Mouse (Mus musculus) heart, adult 8-10 months (tissue): ENCODE measurements at regions not wholly inside any gene's neighbourhood (a gene's known extent, or its start where the extent isn't known, plus 50 kb on each side); places are given as distances from the start of the nearest gene placed in this dataset.
"Not testable (repeated sequence)": the region's sequence is repeated elsewhere in the genome, so short reads cannot be mapped to it uniquely, and the experiment has no call there.

ENCODE experiments used
- DNase-seq: peaks from one replicate; pipeline ENCODE4 v3.0.0; 2022; ENCODE audit warnings: low spot score

DNA sequence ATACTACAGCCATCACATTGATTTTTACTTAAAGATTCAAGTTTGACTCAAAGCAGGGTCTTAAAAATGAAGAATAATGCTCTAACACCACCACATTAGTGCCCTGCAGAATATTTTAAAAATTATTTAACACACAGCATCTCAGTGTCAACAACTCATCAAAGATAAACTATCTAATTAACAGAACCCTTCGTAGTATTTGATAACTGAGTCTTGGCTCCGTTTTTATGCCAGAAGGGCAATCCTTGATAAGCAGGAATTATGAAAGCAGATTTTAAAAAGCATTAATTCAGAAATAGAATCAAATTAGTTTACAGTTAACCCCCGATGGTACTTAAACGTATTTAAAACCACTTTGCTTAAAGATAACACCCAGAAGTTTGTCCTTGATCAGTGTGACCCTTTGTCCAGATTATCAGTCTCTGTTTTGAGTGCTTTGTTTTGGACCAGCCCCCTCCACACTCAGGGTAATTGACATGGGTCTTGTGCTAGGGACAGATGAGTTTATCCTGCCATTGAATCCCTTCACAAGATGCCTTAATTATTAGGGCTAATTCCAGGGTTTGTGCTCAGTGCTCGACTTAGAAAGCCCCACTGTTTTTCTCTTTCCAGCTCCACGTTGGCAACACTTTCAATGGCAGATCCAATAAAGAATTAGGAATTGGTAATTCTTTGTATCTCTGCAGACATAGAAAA lies 69.4 kb upstream of the Dph6 start:
- no peak for DNase-seq

DNA sequence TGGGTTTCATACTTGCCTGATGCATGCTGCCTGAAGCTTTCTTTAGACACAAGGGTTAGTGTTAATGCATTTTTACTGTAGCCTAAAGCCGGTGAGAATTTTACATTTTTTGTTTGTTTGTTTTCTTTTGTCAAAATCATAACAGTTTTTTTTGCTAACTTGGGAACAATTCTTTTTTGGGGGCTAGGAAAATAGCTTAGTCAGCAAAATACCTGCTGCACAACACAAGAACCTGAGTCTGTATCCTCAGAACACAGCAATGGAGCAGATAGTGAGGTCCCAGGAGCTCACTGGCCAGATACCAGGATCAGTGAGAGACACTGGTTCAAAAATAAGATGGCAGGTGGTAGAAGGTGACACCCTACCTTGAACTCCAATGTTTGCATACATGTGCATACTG lies 72.4 kb upstream of the Dph6 start:
- DNase-seq: no peak

DNA sequence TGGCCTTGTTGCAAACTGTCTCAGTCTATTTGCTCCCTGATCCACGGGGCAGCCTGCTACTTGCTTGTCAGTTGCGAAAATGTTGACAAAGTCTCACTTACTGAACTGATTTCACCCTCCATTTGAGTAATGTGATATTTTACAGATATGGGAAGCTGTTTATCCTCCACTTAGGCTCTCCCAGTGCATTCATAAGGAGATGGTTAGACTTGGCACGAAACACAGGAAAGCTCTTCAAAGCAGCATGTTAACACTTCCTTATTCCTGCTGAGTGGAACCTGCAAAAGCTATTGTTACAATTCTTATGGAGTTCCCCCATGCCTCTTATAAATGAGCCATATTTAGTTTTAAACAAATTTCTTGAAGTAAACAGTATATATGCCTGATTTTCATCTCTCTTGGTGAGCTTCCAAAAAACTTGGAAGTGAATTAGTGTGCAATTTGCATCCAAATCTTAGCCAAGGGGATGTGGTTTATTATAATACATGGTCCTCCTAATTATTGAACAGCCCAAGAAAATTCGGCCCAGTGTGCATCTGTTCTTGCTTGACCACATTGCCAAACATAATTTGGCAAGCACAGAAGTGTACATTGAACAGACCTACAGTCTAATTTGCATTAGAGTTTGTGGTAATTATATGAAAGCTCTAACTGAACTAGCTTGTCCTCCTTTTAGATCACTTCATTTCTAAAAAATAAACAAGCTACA lies 80.3 kb upstream of the Dph6 start:
- DNase-seq: peak; percentile 4

DNA sequence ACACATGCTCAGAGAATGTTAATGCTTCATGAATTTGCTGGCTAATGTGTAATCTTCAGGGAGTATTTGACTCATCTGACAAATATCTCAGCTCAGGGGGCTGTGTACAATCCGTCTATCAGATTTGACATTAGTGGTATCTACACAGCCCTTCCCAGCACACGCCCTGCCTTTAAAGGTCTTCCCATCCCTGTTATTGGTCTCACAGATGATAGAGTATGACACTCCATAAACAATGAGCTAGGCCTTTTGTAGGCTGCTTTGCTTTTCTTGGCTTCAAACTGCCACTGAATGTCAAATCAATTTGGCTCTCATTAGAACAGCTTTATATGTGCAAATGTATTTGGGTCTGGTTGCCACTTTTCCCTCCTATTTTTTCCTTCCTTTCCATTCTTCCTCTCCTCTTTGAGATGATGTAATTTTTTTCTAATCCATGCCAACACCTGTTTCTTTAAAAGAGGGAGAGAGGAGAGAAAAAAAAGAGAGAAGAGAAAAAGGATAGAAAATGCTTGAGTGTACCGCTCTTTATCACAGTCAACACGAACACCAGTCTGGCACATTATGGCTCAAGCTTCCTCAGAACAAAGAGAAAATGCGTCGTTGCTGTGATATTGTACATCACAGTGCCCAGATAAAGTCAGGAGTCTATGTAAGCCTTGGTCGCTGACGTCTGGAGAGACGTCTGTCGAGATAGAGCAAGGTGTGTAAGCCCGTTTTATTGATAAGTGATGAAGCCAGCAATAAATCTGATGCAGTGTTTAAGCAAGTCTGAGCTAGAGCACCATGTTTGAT lies 84.9 kb upstream of the Dph6 start:
- peak; percentile 2 for DNase-seq

DNA sequence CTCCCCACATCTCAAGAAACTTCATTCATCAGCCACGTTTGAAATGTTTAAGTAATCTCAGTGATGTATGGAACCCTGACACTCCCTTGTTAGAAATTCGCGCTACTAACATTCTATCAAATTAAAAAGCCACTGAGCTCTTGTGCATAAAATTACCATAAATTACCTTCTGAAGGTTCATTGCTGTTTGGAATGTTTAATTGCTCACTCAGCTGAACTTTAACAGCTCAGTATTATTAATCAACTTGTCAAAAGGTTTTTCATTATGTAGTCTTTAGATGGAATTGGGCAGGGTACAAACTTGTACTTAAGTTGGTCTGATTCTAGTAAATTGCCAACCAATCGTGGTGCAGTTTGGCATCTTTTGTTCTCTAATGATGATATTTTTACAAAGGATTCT lies 108.5 kb upstream of the Dph6 start:
- DNase-seq: no peak

DNA sequence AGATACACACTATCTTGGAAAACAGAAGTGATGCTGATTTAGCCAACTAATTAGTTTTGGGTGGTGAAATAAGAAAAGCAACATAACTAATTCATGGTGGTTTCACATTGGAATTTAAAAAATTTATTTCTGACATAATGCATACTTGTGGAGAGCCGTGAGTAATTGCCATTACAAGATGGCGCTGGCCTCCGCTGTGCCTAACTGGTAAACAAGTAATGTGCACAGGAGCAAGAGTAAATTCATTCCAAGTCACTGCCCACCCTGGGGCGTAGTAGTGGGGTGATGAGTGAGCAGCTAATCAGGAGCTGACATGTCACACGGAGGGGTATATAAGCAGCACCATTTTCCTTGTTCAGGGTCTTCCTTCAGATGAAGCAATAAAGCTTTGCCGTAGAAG lies 119.0 kb upstream of the Dph6 start:
- not testable (repeated sequence) for DNase-seq

DNA sequence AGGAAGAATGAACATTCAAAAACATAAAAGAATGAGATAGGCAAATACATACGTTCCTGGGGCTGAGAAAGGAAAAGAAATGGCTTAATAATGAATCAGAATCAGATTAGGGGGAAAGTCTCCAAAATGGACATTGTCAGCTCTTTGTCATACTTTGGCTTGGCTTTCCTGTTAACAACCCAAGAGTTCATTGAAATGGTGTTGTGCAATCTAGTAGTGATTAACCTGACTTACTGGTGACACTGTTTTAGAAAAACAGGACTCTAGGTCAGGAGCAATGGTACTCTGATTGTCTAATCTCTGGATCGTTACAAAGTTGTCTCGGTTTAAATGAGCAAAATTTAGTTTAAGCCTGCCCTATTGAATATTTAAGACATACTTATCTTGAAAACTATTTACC lies 119.5 kb upstream of the Dph6 start:
- DNase-seq: no peak

DNA sequence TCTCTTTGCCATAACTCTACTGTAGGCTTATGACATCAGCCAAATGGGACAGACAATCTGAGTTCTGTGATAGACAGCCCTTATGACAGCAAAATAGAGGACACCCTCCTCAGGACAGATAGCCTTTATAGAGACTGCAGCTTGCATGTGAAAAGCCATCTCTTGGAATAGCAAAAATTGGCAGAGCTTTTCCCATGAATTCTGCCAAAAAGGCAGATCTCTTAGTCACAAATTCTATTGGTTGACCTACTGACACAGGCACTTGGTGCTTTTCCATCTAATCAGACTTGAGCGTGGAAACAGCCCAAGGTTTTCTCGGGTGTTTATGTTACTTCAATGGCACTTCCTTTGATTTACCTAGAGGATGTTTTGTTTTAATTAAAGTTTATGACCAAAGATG lies 120.8 kb upstream of the Dph6 start:
- DNase-seq: peak; percentile 26

DNA sequence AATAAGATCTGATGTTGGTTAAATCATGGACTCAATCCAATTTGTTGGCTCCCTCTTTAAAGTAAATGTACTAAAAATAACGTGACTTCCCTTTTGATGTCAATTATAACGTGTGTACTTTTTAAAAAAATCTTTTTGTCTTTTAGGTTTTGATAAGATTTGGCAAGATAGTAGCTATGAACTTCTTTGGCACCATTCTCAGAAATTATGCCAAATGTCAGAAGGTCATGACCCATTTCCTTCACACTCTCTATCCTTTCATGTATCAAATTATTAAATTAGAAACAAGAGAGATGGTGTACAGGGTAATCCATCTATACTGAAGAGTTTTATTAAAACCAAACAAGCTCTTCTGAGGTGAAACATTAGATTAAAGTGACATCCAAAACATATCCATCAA lies 121.4 kb upstream of the Dph6 start:
- DNase-seq: no peak

DNA sequence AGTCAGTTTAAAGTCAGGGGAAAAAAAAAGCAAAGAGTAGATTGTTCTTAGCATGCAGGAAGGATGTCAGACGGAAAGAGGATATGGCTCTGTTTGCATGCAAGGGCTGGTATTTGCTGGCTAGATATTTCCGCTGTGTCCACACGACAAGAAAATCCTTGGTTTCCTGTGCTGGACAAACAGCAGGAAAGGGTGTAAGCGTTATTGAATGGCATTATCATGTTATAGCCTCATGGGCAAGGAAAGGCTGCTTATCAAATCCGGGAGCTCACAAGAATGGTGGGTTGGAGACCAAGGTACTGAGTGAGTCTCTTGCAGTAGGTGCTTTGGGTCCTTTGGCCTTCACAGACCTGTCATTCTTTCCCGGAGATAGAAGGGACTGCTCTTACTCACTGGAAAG lies 127.7 kb upstream of the Dph6 start:
- DNase-seq: peak; percentile 21

DNA sequence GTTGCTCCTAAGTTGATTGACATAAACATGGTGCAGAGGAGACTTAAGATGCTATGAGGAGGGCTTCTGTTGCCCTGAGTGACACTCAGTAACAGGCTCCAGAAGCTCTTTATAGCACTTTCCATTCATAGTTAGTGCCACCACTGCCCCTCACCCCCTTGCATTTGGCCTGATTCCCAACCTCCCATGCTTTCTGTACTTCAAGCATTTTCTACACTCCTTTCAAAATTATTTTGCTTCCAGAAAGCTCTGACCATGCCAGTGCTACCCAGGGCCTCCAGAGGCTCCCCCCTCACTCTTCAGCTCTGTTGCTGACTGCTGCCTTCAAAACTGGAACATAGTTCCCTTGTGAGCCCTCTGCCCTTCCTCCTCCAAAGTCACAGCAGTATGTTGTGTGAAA lies 129.4 kb upstream of the Dph6 start:
- DNase-seq: no peak

DNA sequence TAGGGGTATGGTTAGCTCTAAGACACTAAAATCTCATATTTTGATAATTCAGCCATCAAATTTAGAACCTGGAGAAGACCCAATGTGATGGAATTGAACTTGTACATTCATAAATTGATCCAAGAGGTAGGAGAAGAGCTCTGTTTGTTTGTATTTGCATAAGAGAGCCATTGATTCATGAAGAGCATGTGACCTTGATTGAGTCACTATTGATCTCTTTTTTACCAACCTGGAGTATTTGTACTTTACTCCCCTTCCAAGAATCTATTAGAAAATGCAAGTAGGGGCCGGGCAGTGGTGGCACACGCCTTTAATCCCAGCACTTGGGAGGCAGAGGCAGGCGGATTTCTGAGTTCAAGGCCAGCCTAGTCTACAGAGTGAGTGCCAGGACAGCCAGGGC lies 133.5 kb upstream of the Dph6 start:
- DNase-seq: no peak

DNA sequence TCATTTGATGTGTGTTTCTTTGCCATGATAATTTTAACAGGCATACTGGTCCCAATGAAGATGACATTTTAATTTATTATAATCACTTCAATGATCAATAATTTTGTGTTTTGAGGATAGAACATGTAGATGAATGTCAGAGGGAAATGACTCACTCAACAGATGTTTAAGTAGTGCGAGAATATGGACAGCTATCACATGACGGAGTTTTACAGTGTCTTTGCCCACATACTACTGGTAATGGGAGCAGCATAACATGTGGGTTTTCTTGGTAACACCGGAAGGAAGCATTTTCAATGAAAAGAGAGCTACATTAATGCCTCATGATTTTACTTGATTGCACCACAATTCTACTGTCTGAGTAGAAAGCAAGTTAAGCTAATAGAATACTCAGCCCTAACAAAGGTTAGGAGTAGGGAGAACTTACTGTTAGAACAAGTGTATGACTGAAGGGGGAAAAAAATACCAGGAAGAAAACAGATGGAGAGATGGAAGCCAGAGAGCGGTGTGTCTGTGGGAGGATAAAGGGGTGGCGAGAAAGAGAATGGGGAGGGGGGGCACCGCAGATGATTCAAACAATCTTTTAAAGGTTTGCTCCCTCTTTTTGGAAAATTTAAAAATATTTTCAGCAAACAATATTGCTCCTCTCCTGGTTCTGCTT lies 142.0 kb upstream of the Dph6 start:
- no peak for DNase-seq

DNA sequence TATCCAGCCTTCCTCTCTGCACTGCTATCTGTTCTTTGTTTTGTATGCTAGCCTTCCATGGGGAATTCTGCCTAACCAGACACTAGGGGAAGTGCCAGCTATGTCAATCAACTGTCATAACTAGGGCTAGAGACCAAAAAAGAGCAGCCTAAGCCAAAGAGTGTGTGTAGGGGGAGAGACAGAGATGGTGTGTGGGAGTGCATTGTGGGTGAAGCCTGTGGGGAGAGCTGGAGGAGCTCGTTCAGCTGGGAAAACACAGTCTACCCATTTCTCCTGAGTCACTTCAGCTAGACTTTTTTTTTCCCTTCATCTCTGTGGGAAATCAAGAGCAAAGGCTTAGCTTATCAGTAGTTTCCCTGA lies 142.5 kb upstream of the Dph6 start:
- no peak for DNase-seq

DNA sequence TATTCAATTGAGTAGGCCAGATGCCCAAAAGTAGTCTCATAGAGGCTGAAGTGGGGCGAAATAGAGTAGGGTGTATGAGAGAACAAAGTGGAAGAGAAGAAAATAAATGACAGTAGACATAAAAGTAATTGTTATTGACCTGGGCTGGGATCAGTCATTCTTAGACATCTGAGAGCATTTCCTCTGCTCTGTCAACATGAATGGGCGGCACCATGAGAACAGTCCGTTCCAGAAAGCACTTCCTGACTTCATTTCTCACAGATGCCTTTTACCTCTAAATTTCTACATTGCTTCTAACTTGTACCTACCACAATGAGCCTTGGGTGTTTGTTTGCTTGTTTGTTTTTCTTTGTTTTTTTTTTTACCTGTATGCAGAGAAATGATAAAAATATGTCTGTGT lies 148.5 kb upstream of the Dph6 start:
- no peak for DNase-seq

DNA sequence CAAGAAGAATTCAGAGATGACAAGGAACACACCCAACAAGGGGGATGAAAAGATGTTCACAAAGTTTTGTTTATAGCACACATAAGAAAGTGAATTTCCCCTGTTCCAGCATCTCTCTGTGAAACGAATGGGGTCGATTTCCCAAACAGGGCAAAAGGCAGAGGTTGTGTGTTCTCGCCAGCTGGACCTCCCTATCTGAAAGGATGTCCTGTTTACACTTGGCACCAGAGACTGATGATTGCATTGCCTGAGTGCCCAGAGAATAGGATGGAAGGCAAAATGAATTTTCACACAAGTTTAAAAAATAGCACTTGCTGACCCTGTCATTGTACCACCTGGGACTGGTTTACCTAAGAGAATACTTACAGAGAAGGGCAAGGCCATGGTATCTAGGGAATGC lies 149.2 kb upstream of the Dph6 start:
- no peak for DNase-seq

DNA sequence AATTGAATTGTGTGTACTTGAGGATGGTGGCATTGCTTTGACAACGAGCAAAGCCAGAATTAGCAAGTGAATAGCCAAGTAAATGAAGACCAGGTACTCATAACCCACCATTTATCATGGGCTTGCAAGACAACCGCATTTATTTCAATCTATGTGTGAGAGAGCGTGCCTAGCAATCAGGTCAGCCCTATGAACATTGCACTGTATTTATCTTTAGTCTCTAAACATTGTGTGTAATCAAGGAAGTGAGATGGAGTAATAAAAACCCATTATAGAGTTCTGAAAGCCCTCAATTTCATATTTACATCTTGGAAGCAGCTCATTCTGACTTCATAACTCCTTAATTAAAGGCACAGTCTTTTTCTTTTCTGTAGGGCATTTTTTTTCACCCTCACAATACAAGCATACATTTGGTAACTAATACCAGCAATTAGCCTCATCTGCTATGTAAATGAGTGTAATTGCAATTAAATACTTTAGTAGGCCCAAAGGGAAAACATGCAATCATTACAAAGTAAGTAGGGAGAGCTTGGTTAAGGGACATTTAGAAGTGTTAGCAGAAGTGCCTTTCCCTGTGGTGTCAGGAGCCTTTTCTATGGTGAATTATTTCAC lies 150.8 kb upstream of the Dph6 start:
- no peak for DNase-seq

DNA sequence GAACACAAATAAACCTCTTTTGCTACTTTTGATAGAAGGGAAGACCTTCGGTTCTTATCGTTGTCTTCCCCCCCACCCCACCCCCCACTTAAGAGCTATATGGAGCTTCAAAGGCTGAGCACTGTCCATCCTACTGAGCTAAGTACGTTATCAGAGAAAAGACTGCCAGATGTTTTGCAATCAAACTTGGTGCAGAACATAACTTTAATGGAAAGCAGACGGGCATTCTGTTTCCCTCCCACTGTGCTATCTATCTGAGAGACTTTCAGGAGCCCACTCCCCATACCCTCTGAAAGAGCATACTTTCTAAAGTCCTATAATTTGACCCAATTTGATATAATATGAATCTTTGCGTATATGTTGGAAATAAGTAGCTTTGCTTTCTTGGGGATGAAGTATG lies 153.3 kb upstream of the Dph6 start:
- DNase-seq: no peak

DNA sequence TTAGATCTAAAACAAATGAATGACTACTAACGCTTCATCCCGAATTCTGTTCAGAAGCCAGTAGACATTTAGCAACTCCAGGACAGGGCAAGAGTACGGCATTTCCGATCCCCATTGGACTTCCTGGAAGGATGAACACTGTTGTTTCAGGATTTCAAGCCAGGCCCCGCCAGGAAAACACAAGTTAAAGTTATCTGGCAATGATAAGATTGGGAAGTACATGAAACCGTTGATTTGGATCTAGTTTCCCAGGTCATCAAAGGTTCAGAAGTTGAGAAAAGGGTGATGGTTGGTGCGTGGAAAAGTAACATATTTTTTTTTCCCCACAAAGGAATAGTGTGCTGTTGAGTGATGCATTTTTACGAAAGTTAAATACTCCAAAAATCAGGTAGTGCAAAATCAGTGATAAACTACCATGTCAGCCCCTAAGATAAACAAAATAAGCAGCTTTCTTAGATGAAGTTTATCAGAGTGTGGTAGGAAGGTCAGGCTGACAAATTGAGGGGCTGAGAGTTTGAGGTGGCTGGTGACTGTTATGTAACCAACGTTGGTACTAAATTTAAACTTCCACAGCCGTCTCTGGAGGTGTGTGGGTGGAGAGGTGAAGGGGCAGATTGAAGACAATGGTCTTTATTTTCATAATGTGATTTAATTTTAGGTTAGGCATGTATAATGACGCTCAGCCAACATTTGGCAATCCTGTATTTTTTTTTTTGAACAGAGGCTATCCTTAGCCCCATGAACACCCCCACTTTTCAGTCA lies 157.6 kb upstream of the Dph6 start:
- peak; percentile 49 for DNase-seq

DNA sequence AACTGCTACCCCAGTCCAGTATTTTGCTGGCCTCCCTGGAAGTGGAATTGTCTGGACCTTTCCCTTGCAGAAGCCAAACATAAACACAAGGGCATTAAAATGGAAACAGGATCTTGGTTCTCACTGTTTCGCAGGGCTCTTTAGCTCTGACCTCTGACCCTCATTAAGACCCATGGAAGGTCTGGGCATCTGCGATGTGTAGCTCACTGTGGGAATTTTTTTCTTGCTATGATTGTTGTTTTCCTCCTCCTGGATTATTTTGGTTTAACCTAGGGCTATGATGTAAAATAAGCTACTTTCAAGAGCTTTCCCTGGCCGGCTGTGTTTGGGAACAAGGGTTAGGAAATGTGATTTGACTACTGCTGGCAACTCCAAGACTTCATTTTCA lies 158.1 kb upstream of the Dph6 start:
- DNase-seq: no peak

DNA sequence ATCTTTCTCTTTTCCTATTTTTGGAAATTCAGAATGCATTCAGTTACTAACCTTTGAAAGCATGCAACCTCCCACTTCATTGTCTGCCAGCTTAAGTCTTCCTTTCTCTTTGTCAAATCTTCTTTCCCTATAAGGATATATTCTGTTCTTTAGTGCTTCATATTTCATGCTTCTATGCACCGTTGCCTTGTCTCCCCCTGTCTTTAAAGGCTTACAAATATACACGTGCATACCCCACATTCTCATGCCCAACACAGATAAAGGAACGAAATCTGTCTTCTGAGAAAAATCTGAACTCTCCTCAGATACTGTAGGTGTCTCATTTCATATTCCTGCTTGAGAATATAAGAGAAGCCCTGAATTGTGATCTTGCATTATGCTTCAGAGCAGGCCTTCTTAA lies 167.9 kb upstream of the Dph6 start:
- DNase-seq: no peak
